Mouse (Mus musculus) cortical plate, adult 2 months (tissue): ENCODE results near the gene Kdm6b. TPM values are rescaled to one million over a fixed set of nuclear protein-coding genes. Genes with fewer than 3 reads are reported as not detected.

ENCODE experiments used
- H3K27ac ChIP-seq: fragments of 200-500 bp; 2 replicates; pipeline ENCODE4 v1.5.1; 2012; ENCODE audit warnings: low read length, control low read depth, inconsistent platforms; ENCODE audit not compliant: insufficient read depth
- H3K4me1 ChIP-seq: fragments of 200-500 bp; 2 replicates; pipeline ENCODE4 v1.6.1; 2011; ENCODE audit warnings: low read length; ENCODE audit not compliant: control insufficient read depth, insufficient read depth
- H3K4me3 ChIP-seq: fragments of 200-500 bp; 2 replicates; pipeline ENCODE4 v1.5.1; 2011; ENCODE audit warnings: mild to moderate bottlenecking, low read length, control low read depth; ENCODE audit not compliant: insufficient read depth
- CTCF ChIP-seq: fragments of 200-500 bp; IDR thresholded peaks from 2 replicates; pipeline ENCODE4 v1.5.1; 2011; ENCODE audit warnings: mild to moderate bottlenecking, control low read depth, low read length; ENCODE audit not compliant: insufficient read depth; ENCODE audit errors: extremely low read depth
- POLR2A ChIP-seq: fragments of 200-500 bp; IDR thresholded peaks from 2 replicates; pipeline ENCODE4 v1.6.1; 2011; ENCODE audit warnings: mild to moderate bottlenecking, low read length, control low read depth; ENCODE audit not compliant: insufficient read depth; ENCODE audit errors: extremely low read depth
- polyA plus RNA-seq: library from polyadenylated mRNA; depleted of rRNA; stranded (reverse); fragments of >200 nt; gene quantifications from 2 replicates; pipeline ENCODE4 v1.2.3, GENCODE M21; 2012

Gene Kdm6b
- polyA plus RNA-seq, 1 experiment: 5.3 TPM

DNA sequence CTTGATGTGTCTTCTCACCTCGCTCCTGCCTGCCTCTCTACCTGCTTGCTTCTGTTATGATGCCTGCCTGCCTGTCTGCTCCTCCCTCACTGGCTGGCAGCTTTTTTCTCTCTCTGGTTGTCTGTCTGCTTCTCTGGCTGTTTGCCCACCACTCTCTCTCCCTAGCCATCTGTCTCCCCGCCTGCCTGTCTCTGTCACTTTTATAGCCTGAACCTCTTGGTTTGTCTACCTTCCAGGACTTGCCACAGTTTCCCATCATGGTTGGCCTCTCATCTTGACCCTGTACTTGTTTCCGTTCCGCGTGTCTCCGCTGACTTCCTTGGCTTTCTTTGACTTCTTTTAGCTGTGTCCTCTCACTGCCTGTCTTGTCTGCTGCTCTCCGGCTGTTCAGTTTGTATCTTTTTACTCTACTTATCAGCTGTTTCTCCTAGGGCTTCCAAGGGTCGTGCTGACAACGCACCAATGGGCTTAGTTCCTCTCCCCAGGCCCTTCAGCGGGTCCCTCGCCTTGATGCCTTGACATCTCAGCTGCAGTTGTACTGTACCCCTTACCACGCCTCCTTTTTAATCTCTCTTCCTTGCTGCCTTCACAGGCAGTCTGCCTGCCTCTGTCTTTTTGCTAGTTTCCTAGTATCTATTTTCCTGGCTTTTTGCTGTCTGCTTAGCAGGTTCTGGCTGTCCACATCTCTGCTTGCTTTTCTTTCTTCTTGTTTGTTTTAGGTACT is 41.3 kb downstream of the Kdm6b start:
- no peak overlapping the region for H3K27ac ChIP-seq
- H3K4me3 ChIP-seq: no peak overlapping the region
- TF ChIP-seq POLR2A (no peak), CTCF (no peak)
- H3K4me1 ChIP-seq: peaks cover 3% of the 10 kb centered on the region

DNA sequence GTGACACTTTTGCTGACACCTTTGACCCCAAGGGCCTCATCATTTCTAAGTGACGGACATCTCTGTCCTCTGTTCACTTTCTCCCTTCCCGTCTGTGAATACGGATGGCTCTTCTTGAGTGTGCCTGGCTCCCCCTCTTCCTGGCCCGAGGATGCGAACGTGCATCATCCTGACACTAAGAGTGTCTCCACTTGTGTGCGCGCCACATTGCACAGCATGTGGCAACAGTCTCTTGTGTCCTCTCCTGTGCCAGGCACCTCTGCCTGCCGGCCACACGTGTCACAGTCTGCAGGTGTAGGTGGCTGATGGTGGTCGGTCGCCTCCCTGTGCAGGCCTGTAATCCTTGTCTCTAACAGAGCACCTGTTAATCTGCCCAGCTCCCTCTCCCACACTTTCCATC is 41.9 kb downstream of the Kdm6b start:
- TF ChIP-seq CTCF (no peak), POLR2A (no peak)
- no peak overlapping the region for H3K4me3 ChIP-seq
- peaks cover 3% of the 10 kb centered on the region for H3K4me1 ChIP-seq
- no peak overlapping the region for H3K27ac ChIP-seq

DNA sequence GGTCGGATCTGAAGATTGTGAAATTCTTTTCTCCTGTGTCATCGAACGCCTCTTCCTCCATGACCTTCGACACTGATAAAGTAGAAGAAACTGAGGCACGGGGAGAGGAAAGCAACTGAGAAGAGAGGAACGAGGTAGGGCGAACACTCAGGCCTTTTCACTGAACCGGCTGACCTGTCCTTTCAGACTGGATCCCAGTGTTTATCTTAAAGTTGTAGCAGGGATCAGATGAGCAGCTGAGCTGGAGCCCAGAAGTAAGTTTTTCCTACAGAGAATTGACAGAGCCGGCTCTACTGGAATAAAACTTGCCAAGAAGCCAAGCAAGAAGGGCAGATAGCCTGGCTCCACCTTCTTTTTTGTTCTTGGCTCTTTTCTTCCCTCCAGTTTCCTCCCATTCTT is 42.7 kb downstream of the Kdm6b start:
- H3K4me1 ChIP-seq: peaks cover 5% of the 10 kb centered on the region
- no peak overlapping the region for H3K4me3 ChIP-seq
- 0 out of 2 replicates have a peak overlapping the region, but pooled peaks have one; percentile 24 for H3K27ac ChIP-seq
- TF ChIP-seq CTCF (no peak), POLR2A (no peak)

DNA sequence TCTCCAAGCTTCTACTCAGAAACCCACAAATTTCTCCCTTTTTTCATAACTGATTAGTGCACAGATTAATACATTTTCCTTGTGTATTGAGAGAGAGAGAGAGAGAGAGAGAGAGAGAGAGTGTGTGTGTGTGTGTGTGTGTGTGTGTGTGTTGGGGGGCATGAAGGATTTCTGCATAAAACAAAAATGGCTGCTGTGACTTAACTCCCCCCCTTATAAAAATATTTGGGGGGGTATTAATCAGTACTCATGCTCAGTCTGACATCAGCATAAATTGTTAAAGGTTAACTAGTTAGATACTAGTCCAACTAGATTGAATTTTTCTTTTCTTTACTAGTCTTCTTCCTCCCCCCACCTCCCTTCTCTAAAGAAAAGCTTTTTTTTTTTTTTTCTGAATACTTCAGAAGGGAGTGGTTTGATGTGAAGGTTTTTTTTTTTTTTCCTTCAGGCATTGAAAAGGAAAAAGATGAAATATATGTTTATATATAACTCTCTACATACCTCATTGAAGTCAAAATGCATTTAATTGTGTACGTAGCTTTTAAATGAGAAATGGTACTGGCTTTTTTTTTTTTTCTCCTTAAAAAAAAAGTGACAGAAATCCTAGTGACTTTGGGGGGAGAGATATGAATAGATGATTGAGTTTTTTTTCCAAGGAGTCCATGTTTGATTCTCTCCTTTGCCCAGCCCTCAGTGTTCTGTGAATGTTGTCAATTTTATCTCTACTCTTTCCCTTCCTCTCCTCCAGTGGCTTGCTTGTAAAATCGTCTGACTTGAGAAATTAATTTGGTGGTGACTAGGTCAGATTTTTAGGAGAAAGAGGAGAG is 43.3 kb downstream of the Kdm6b start:
- peaks cover 10% of the 10 kb centered on the region for H3K4me1 ChIP-seq
- TF ChIP-seq CTCF (no peak), POLR2A (no peak)
- H3K4me3 ChIP-seq: no peak overlapping the region
- 0 out of 2 replicates have a peak overlapping the region, but pooled peaks have one; percentile 24 for H3K27ac ChIP-seq

DNA sequence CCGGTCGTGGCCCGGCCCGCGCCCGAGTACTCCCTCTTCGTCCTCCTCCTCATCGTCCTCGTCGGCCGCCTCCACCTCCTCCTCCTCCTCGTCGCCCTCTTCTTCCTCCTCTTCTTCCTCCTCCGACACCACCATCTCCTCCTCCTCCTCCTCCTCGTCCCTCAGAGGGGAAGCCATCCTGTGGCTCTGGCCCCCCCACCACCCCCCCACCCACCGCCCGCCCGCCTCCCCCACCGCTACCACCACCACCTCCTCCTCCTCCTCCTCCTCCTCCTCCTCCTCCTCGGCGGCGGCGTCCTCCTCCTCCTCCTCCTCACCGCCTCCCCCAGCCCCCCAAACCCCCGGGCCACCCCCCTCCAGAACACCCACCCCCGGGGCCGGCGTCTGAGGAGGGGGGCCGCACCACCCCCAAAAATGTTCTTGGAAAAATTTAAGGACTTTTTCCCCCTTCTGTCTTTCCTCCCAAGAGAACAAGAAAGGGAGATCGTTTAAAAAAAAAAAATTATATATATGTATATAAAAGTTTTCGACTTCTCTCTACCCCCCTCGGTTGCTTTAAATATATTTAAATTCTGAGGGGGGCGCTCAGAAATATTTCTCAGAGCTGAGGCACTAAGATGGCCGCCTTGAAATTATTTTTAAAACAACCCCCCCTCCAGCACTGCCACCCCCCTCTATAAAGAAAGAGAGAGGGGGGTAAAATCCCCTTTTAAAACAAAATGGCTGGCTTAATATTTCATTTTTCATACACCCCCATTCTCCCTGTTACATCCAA is 44.1 kb downstream of the Kdm6b start, which contains the start of gene Chd3:
Gene Chd3 (minus strand): TSS at position 192 of the 775 bp plus-strand sequence.
- Histone ChIP-seq H3K4me3 (peak within 1 kb of the TSS; percentile 88), H3K4me1 (peaks cover 14% of the 10 kb centered on the region)
- TF ChIP-seq POLR2A (no peak), CTCF (no peak)

DNA sequence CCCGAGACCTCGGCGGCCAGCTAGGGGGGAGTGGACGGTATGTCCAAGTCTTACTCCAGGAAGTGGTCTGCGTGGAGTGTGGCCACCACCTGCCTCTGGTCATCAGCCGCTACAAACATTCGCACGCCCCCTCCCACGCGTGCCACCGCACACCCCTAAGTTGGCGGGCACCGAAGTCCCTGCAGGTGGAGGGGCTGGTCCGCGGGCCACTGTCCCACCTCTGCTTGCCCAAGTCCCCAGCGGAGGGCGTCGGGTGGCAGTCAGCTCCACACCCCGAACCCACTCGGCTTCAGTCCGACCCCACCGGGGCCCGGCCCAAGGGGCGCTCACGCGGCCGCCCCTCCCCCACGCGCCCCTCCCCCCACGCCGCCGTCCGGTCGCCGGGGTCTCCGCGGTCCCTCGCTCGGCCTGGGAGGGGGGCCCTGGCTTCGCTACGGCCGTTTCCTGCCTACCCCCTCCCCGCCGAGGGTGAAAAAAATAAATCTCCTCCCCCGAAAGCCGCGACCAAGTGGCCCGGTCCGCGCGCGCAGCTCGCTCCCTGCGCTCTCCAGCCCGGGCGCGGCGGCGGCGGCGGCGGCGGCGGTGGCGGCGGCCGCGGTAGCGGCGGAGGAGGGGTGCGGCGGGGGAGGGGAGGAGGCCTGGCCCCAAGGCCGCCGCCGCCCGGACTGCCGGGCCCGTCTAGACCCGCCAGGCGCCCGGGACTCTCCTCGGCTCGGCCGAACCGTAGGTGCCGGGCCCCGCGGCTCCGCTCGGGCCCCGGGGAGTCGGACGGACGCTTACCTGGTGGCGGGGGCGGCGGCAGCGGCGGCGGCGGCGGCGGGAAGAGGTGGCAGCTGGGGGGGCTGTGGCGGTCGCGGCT is 44.9 kb downstream of the Kdm6b start:
- H3K4me1 ChIP-seq: peaks cover 16% of the 10 kb centered on the region
- peak overlapping the region; percentile 88 for H3K4me3 ChIP-seq
- TF ChIP-seq CTCF (no peak), POLR2A (no peak)
- peak overlapping the region; percentile 94 for H3K27ac ChIP-seq

More for the DNA sequence above, 44.1 kb downstream of the Kdm6b start, which contains the start of gene Chd3:
- H3K27ac ChIP-seq: peak within 1 kb of the TSS; percentile 94

DNA sequence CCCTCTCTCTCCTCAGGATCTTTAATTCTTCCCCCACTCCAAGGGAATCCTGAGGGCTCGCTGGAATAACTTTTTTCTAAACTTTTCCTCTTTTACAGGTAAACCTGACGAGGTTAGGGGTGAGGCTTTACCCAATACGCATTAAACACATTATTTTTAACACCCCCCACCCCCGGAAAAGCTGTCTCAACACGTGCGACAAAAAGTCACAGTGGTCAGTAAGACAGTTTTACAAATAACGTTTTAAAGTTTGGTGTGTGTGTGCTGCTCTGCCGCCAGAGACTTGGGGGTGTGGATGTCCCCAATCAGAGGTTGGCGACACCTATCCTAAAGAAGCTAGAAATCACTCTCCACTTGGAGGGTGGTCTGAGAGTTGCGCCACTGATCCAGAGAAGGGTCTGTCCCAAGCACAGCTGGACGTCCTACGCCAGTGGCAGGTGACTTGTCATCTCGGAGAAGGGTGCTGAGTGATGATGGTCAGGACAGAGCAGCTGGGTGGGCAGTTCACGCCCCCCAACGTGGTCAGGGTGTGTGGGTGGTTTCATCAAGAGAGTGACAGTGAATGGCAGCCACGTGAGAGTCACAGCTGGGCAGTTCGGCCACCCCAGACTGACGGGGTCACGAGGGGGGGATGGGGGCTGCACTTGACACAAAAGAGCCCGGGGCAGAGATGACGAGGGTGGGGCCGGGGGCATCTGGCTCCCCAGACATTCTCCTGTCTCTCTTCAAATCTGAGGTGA is 45.7 kb downstream of the Kdm6b start:
- TF ChIP-seq POLR2A: no peak
- TF ChIP-seq CTCF: no peak
- peak overlapping the region; percentile 85 for H3K27ac ChIP-seq
- peak overlapping the region; percentile 88 for H3K4me3 ChIP-seq
- H3K4me1 ChIP-seq: peaks cover 16% of the 10 kb centered on the region
